Mouse (Mus musculus) central nervous system, embryonic 18 days (tissue): ENCODE measurements around the gene Tmem159. TPM values are rescaled to one million over a fixed set of nuclear protein-coding genes. Genes with fewer than 3 reads are reported as not detected.

Source experiments
- polyA plus RNA-seq: library from polyadenylated mRNA; depleted of rRNA; stranded (reverse); fragments of >200 nt; gene quantifications from 2 replicates; pipeline ENCODE4 v1.2.3, GENCODE M21; 2012; rRNA removed

Gene Tmem159
- 7.0 and 7.6 TPM in 2 replicates for polyA plus RNA-seq

DNA sequence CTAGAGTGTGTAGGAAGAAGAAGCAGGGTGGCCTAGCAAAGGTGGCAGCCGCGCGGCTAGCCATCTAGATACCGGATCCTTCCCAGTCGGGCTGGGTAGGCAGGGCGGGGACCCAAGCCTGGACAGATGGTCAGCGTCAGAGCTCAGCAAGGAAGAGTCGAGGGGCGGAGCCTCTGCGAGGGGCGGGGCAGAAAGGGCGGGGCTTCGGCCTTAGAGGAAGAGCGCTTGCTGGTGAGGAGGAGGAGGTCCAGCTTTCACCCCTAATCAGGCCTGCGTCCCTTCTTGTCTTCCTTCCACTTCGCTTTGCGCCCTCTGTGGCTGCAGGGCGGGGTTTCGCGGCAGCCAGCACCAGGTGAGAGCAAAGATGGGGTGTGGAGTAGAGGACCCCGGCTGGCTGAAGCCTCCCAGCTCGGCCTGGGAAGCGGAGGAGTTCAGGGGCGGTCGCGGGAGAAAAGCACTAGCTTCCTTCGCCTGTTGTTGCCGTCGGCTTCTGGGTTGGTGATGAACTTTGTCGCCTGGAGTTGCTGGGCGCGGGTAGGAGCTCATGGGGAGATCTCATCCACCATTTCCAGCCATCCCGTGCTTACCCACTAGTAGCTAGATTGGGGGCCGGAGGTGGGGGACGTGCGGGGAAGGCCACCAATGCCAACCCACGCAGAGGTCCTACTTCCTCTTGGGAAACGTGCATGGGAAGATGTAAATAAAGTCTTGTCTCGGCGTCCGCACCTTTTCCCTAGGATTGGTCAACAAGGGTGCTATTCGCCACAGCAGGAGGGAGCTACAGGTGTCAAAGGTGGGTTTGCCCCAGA, at the start of gene Tmem159:
Gene Tmem159 (plus strand): TSS at position 190 of the 809 bp plus-strand sequence.

DNA sequence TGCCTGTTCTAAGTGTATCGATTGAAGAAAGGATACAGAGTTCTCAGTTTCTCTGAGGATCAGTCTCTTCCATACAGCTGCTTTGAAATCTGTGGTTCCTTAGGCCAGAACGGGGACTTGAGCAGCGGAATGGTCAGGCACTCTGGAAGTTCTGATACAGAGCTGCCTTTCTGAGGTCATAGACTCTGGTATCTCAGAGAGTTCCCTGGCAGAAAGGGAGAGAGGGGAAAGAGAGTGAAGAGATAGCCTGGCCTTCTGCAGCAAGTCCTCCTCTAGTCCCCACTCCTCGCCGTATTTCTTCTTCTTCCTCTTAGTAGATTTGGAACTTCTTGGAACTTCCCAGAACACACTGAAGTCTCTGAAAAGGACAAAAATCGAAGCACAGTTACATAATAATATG, 7.0 kb upstream of the Tmem159 start, which contains the start of gene Dnah3:
Gene Dnah3 (minus strand): TSS at position 101 of the 400 bp plus-strand sequence.

DNA sequence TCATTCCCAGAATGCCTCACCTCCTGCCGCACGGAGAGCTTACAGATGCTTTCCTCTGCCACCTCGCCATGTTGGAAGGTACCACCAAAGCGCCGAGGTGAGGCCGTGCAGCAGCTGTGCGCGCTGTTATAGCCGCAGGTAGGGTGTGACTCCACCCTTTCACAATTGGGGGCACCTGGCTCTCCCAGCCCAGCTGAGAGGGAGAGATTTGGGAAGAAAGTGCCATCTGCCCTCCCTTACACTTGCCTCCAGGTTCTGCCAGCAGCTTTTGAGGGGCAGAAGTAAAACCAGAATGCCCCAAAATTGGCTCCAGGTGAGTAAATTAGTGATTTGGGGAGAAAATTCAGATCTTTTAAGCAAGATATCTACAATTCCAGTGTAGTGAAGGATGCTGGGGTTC, 43.0 kb downstream of the Tmem159 start, which contains the start of gene Zp2:
Gene Zp2 (minus strand): TSS at position 101 of the 400 bp plus-strand sequence.

Other genes starting within 250 kb of the Tmem159 start
- 14.1 and 15.1 TPM in 2 replicates for gene Lyrm1, start 206.5 kb upstream of the Tmem159 start, polyA plus RNA-seq
- 8.5 and 9.4 TPM in 2 replicates for gene Dcun1d3, start 206.1 kb upstream of the Tmem159 start, polyA plus RNA-seq
- 0.10 and 0.27 TPM in 2 replicates for gene Dnah3, start 7.1 kb upstream of the Tmem159 start, polyA plus RNA-seq
- 0.19 and 0.21 TPM in 2 replicates for gene Zp2, start 42.9 kb downstream of the Tmem159 start, polyA plus RNA-seq
- gene Anks4b, start 71.5 kb downstream of the Tmem159 start, polyA plus RNA-seq: 0.01 and 0.04 TPM in 2 replicates
- 66.0 and 84.8 TPM in 2 replicates for gene Crym, start 99.8 kb downstream of the Tmem159 start, polyA plus RNA-seq
- gene Abca14, start 101.6 kb downstream of the Tmem159 start, polyA plus RNA-seq: not detected in 2 replicates
- gene Abca15, start 226.3 kb downstream of the Tmem159 start, polyA plus RNA-seq: not detected in 2 replicates